Mouse (Mus musculus) c-Kit-positive CD71-positive TER-119-positive erythroid progenitor cells, embryonic 14.5 days (primary cell): ENCODE results near the gene Lrrc8c.

Experiments
- DNase-seq: peaks from one replicate; pipeline ENCODE4 v3.0.0-alpha.2; 2013; ENCODE audit warnings: low spot score

Lrrc8c gene

DNA sequence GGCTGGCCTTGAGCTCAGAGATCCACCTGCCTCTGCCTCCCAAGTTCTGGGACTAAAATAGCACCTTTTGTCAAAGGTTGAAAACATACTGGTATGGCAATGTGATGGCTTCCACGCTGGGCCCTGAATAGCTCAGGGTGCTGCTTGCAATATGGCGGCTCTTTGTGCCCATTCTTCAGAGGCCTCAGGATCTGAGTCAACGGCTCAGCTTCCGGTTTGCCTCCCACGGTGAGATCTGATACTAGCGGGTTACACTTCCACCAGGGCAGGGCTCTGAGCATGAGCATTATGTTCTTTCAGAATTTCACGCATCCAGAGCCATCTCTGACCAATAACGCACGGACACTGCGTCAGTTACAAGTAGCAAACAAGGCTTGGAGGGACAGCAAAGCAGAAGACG lies 120.2 kb downstream of the Lrrc8c start:
- no peak for DNase-seq

DNA sequence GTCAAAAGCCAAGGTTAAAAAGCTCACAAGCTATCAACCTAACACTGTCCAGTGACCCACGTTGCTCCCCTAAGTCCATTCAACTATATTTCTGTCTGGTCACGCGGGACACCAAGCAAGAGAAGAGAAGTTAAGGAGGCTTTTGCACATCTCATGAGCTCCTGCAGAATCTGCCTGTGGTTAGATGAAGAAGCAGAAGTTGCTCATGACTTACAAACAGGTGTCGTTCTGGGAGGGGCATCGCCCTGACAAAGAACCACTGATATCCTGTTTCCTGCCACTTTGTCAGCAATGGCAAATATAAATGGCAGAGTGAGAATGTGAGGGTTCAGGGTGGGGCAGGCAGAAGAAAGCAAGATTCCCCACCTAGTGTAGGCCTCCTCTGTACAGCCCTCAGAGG lies 123.3 kb downstream of the Lrrc8c start:
- DNase-seq, result no peak

DNA sequence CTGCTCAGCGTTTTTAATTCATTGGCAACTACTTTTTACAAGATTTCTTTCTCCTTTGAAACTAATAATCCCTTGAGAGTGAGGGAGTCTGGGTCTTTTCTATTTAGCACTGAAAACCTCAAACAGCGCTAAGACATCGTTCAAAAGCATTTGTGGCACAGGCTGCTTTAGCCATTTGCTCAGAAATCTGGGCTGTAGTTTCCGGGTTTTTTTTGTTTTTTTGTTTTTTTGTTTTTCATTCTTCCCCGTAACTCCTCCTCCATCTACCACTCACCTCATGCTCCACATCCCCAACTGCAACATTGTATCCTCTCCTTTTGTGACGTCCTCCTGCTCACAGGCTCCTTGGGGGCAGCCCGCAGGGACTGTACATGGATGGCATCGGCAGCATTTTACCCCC lies 124.1 kb downstream of the Lrrc8c start:
- DNase-seq, result no peak

DNA sequence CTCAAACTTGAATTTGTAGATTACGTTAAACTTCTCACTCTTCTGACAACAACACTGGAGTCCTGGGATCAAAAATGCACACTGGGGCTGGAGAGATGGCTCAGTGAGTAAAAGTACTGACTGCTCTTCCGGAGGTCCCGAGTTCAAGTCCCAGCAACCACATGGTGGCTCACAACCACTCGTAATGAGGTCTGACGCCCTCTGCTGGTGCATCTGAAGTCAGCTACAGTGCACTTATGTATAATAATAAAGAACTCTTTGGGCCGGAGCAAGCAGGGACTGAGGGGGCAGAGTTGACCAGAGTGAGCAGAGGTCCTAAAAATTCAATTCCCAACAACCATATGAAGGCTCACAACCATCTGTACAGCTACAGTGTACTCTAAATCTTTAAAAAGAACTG lies 125.0 kb downstream of the Lrrc8c start:
- no peak for DNase-seq

DNA sequence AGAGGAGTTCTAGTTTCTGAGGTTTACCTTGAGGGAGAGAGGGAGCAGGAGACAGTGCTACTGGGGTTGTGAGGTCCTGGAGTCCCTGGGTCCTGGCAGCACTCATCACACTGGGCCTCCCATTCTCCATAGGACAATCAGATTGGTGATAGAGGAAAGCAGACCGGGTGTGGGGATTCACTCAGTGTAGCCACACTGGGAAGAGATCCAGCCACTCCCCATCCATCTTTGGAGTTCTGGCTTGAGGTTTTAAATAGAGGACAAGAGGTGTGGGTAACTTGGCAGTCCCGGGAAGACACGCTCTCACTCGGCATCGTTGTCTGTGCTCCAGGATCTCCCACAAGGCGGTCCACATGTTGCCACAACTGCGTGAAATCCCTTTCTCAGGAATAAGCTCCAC lies 127.9 kb downstream of the Lrrc8c start:
- DNase-seq, result no peak

DNA sequence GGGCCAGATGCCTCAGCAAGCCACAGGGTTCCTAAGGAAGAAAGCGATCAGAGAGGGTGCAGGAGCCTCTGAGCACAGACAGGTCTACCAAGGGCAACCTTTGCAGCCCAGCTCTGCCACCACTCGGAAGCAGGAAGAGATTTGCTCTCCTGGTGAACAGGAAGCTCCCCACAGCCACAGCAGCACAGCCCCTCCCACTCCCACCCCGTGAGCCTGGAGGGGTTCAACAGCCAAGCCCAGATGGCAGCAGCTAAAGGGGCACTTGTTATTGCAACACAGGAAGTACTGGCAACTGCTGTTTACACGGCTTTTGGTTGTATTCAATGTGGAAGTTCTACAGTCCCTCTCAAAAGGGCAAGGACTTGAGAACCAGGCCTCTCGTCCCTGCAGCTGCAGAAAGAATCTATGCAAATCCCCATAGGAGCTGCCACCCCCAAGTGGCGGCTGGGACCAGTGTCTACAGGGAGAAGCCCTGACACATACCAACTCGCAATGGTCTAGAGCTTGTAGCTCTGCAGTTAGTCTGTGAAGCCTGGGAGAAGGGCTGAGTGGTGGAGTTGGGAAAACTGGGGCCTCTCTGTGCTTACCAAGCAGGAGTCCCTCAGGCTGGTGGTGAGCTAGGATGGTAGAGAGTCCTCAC lies 129.6 kb downstream of the Lrrc8c start:
- DNase-seq, result no peak

DNA sequence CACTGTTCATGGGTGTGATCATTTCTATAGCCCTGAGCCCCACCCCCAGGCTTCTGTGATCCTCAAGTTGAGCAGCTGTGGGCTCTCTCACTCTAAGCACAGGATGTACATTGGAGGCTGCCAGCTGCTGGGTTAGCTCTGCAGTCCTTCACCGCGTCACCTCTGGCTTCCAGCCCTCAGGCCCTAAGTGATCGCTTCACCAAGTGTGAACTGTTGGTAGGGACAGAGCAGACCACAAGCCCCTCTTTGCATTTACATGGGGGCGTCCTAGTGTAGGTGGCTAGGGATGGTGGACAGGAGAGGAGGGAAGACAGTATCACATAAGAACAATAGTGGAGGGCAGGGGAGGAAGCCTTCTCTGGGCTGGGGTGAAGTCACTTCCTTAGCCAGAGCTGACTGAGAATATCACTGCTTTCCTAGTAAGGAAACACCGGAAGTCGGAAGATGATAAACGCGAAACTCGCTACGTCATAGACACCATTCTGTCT lies 130.4 kb downstream of the Lrrc8c start:
- no peak for DNase-seq

DNA sequence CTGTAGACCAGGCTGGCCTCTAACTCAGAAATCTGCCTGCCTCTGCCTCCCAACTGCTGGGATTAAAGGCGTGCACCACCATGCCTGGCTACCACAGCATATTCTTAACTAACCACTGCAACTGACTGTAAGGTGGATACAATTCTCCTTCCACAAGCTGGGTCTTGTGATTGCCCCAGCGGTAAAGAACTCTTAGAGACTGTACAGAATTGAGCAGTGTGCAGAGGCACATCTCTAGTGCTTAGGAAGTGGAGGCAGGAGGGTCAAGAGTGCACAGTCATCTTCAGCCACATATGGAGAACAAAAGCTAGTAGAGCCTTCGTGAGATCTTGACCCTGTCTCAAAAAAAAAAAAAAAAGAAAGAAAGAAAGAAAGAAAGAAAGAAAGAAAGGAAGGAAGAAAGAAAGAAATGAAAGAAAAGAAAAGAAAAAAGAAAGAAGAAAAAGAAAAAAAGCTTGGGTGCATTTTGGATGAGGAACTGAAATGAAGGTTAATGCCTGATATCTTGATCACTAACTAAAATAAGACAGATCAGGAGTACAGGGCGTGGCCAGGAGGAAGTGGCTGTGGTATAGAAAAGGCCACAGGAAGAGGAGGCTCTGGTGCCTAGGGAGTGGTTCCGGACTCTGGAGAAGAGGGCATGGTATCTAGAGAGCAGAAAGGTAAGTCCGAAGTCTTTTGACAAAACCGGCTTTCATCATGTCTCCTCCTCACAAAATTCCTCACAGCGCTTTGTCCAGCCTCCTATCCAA lies 131.7 kb downstream of the Lrrc8c start:
- no peak for DNase-seq

DNA sequence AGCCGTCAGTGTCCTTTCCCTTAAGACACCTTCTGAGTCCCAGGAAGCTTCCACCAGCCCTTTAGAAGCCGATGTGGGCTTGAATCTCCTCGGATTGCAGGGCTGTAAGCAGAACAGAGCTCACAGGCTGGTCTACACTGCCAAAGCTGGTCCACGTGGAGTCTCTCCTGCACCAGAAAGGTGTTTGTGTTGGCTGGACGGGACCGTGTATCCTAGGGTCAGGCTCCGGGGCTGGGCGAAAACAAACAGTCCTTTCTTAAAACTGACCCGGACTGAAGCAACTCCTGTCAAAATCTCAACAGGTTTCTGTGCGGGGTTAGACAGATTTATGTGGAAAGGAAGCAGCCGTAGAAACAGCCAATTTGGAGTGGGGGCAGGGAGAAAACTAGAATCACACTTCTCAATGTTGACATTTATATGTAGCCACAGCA lies 132.4 kb downstream of the Lrrc8c start:
- DNase-seq, result no peak

DNA sequence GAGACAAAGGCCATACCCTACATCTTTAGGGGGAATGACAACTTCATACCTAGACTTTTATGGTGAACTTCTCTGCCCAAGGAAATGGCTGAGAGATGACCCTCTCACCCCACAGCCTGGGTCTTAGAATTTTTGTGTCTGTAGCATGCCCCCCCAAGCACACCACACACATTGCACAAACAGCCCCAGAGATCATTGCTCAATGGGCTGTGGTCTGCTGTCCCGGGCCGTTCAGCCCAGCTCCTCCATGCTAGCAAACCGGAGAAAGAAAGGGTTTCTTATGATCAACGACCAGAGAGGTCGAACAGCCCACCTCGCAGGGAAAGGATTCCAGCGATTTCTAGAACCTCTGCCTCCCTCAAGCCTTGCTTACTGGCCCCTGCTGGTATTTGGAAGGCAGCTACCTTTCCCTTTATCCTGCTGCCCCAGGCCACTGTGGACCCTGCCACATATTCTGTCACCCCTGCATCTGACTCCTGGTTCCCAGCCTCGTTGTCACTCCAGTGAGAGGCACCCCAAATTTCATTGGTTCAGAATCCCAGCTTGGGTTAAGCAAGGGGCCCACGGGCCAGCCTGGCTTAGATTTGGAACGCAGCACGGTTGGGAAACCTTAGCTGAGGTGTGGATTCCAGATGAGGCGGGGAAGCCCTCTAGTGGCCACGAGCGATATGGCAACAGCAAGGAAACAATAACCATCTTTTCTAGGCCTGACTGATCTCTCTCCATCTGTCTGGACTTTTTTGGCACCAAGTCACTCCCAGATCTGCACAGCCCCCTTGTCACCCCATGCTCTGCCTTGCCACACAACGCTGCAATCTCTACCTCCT lies 135.3 kb downstream of the Lrrc8c start:
- peak; percentile 65 for DNase-seq

DNA sequence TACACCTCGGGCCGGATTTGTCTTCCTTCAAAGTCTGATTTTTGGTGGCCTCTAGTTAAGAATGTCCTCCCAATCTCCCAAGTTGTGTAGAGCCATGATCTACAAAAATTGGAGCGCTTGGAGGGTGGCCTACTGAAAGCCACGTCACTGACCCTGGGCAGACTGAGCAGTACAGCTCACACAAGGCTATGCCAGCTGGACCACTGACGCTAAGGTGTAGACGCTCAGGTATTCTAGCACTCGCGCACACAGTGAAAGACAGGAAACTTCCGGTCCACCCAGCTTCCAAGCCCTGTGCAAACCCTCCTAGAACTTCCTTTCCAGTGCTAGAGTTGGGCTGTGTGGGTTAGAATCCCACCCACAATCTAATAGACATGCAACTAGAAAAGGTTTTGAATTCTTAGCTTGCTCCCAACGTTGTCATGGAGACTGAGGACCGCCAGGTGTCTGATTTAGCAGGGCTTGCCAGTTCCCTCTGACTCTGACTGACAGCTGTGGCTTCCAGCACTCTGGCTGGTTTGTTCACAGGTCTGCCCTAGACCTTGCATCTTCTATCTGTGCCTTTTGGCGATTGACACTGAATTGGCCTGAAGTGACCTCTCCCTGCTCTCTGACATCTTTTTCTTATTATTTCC lies 136.0 kb downstream of the Lrrc8c start:
- no peak for DNase-seq

DNA sequence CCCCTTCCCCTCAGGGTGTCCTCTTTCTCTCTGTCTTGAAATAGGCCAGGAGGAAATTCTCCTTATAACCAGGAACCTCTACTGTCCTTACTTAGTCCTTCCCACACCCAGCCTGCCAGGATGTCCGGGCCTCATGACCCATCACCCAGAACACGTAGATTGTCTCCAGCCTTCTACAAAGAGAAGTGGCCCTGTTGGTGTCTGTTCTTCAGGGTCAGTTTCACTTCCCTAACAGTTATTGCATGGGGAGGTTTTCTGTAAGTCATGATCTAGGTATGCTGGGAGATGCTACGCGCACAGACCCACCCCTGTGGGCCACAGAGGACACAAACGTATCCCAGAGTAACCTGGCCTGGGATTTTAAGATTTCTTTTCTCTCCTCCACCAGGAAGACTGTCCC lies 142.7 kb downstream of the Lrrc8c start:
- DNase-seq, result no peak
